Mouse (Mus musculus): ENCODE data around the gene Crhr1. TPM values are rescaled to one million over a fixed set of nuclear protein-coding genes. Genes with fewer than 3 reads are reported as not detected.

Crhr1 gene
- polyA plus RNA-seq, 1 experiment = 63.0 TPM

- no peak overlapping the region for H3K4me3 ChIP-seq (replicated peaks; ENCODE audit: insufficient read depth, low read depth, low read length)
- TF ChIP-seq CTCF (IDR thresholded peaks at IDR 0.05; ENCODE audit: borderline replicate concordance, insufficient read depth, low read depth, low read length) = no peak
- H3K27ac ChIP-seq (ENCODE audit: insufficient read depth, low read length) = no peak overlapping the region
- WGBS = 64% methylated on average over 8 of the region's 8 CpGs
- no peak for DNase-seq
- H3K27me3 ChIP-seq (ENCODE audit: control insufficient read depth, insufficient read depth, low read length) = no peaks in the 10 kb centered on the region
- no peaks in the 10 kb centered on the region; the same call in 1 of the 2 replicates for H3K4me1 ChIP-seq (ENCODE audit: control insufficient read depth, insufficient read depth, low read length)
These were observed 30.0 kb upstream of the Crhr1 start for GRCm38 (mm10) chr11:104102641-104103040.

DNA sequence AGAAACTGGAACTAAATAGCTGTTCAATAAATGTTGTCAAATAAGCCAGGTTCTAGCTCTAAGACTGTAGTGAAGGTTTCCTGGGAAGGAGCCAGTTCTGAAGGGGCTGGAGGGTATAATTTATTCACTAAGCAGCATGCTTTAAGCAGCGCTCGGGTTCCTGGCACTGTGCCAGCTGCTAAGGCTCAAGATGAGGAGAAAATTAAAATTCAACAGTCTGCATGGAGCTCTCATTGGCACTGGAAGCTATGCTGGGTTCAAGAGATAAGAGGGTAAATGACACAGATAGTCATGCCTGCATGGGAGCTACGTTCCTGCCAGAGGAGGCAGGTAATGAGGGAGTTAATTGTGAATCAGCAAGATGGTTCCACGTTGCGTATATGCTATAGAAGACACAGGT lies 26.3 kb upstream of the Crhr1 start:
- WGBS = 55% methylated on average over 5 of the region's 5 CpGs
- Histone ChIP-seq H3K27ac (ENCODE audit: insufficient read depth, low read length) (no peak overlapping the region), H3K27me3 (ENCODE audit: control insufficient read depth, insufficient read depth, low read length) (no peaks in the 10 kb centered on the region), H3K4me1 (ENCODE audit: control insufficient read depth, insufficient read depth, low read length) (peaks cover 7% of the 10 kb centered on the region), H3K4me3 (replicated peaks; ENCODE audit: insufficient read depth, low read depth, low read length) (no peak overlapping the region)
- no peak for TF ChIP-seq CTCF (IDR thresholded peaks at IDR 0.05; ENCODE audit: borderline replicate concordance, insufficient read depth, low read depth, low read length)
- TF ChIP-seq POLR2A (IDR thresholded peaks at IDR 0.05; ENCODE audit: borderline replicate concordance, insufficient read depth, low read length) = no peak
- DNase-seq = no peak

DNA sequence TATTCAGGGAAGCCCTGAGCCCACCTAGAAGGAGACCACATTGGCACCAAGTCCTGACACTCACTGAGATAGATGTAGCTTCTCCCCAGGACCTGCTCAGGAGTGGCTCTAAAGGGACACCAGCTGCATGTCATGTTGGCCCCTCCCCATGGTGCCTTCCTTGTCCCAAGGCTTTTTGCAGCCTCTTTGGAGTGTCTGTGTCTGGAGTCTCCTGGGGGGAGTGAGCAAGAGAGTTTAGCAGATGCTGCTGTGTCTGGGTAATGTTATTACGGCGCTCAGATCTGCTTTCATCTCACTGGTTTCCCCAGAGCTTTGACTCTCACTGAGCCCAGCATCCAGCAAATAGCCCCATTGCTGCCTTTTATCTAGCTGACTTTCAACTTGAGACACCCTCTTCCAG lies 25.7 kb upstream of the Crhr1 start:
- 71% methylated on average over 2 of the region's 2 CpGs for WGBS
- H3K27me3 ChIP-seq (ENCODE audit: control insufficient read depth, insufficient read depth, low read length) = no peaks in the 10 kb centered on the region
- no peak overlapping the region for H3K27ac ChIP-seq (ENCODE audit: insufficient read depth, low read length)
- no peak for TF ChIP-seq POLR2A (IDR thresholded peaks at IDR 0.05; ENCODE audit: borderline replicate concordance, insufficient read depth, low read length)
- no peak for TF ChIP-seq CTCF (IDR thresholded peaks at IDR 0.05; ENCODE audit: borderline replicate concordance, insufficient read depth, low read depth, low read length)
- no peak for DNase-seq
- H3K4me1 ChIP-seq (ENCODE audit: control insufficient read depth, insufficient read depth, low read length) = peaks cover 7% of the 10 kb centered on the region
- H3K4me3 ChIP-seq (replicated peaks; ENCODE audit: insufficient read depth, low read depth, low read length) = no peak overlapping the region

- DNase-seq = peak; percentile 68 to 75
- no peak overlapping the region for H3K27ac ChIP-seq (ENCODE audit: insufficient read depth, low read length)
- TF ChIP-seq POLR2A (IDR thresholded peaks at IDR 0.05; ENCODE audit: borderline replicate concordance, insufficient read depth, low read length) (no peak), CTCF (IDR thresholded peaks at IDR 0.05; ENCODE audit: borderline replicate concordance, insufficient read depth, low read depth, low read length) (no peak)
- no peak overlapping the region for H3K4me3 ChIP-seq (replicated peaks; ENCODE audit: insufficient read depth, low read depth, low read length)
- no peaks in the 10 kb centered on the region for H3K27me3 ChIP-seq (ENCODE audit: control insufficient read depth, insufficient read depth, low read length)
- peaks cover 7% of the 10 kb centered on the region for H3K4me1 ChIP-seq (ENCODE audit: control insufficient read depth, insufficient read depth, low read length)
- WGBS = 19% methylated on average over 1 of the region's 1 CpGs
These were observed 22.3 kb upstream of the Crhr1 start for GRCm38 (mm10) chr11:104110366-104110765.

DNA sequence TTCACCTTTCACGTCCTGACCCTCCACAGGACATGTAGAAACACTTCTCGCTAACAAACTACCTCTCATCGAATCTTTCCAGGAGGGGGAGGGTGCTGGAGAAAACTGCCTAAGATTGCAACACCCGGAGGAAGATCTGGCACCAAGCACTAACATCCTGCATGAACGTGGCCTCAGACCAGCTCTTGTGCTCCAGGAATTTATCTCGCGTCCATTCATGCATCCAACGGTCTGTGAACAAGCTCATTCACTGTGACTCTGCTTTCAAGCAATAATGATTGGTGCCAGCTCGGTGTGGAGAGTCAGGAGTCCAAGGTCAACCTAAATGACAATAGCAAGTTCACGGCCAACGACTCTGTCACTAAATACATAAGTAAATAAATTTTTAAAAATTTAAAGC lies 20.8 kb upstream of the Crhr1 start:
- no peak for DNase-seq
- Histone ChIP-seq H3K27me3 (ENCODE audit: control insufficient read depth, insufficient read depth, low read length) (no peaks in the 10 kb centered on the region), H3K4me3 (replicated peaks; ENCODE audit: insufficient read depth, low read depth, low read length) (no peak overlapping the region), H3K27ac (ENCODE audit: insufficient read depth, low read length) (no peak overlapping the region), H3K4me1 (ENCODE audit: control insufficient read depth, insufficient read depth, low read length) (peaks cover 7% of the 10 kb centered on the region)
- WGBS = 44% methylated on average over 11 of the region's 11 CpGs
- no peak for TF ChIP-seq CTCF (IDR thresholded peaks at IDR 0.05; ENCODE audit: borderline replicate concordance, insufficient read depth, low read depth, low read length)
- TF ChIP-seq POLR2A (IDR thresholded peaks at IDR 0.05; ENCODE audit: borderline replicate concordance, insufficient read depth, low read length) = no peak

- 84% methylated on average over 6 of the region's 6 CpGs for WGBS
These were observed 19.0 kb upstream of the Crhr1 start for GRCm38 (mm10) chr11:104113699-104114098.

DNA sequence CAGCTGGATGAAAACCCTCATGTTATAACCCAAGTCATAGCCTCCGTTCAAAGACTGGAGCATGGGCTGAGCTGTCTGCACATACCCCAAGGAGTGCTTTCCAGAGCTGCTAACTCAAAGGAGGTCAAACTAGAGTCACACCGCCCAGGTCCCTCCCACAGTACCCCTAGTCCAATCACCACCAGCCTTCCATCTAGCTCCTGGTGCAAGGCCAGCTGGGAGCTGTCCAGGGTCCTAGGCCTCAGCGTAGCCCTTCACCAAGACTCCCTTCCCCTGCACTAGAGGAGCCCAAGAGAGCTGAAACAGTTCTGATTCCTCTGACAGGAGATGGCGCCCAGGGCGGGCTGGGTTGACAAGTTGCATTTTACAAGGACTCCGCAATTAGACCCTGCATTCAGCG lies 18.0 kb upstream of the Crhr1 start:
- TF ChIP-seq POLR2A (IDR thresholded peaks at IDR 0.05; ENCODE audit: borderline replicate concordance, insufficient read depth, low read length) = no peak
- TF ChIP-seq CTCF (IDR thresholded peaks at IDR 0.05; ENCODE audit: borderline replicate concordance, insufficient read depth, low read depth, low read length) = no peak
- WGBS = 67% methylated on average over 7 of the region's 7 CpGs
- DNase-seq = peak; percentile 30 to 32
- peaks cover 7% of the 10 kb centered on the region for H3K4me1 ChIP-seq (ENCODE audit: control insufficient read depth, insufficient read depth, low read length)
- H3K27ac ChIP-seq (ENCODE audit: insufficient read depth, low read length) = no peak overlapping the region
- H3K27me3 ChIP-seq (ENCODE audit: control insufficient read depth, insufficient read depth, low read length) = no peaks in the 10 kb centered on the region
- H3K4me3 ChIP-seq (replicated peaks; ENCODE audit: insufficient read depth, low read depth, low read length) = no peak overlapping the region

More at GRCm38 (mm10) chr11:104113699-104114098, 19.0 kb upstream of the Crhr1 start:
- Histone ChIP-seq H3K4me3 (replicated peaks; ENCODE audit: insufficient read depth, low read depth, low read length) (no peak overlapping the region), H3K4me1 (ENCODE audit: control insufficient read depth, insufficient read depth, low read length) (peaks cover 7% of the 10 kb centered on the region), H3K27me3 (ENCODE audit: control insufficient read depth, insufficient read depth, low read length) (no peaks in the 10 kb centered on the region), H3K27ac (ENCODE audit: insufficient read depth, low read length) (no peak overlapping the region)
- TF ChIP-seq POLR2A (IDR thresholded peaks at IDR 0.05; ENCODE audit: borderline replicate concordance, insufficient read depth, low read length) = no peak
- TF ChIP-seq CTCF (IDR thresholded peaks at IDR 0.05; ENCODE audit: borderline replicate concordance, insufficient read depth, low read depth, low read length) = no peak
- DNase-seq = no peak

DNA sequence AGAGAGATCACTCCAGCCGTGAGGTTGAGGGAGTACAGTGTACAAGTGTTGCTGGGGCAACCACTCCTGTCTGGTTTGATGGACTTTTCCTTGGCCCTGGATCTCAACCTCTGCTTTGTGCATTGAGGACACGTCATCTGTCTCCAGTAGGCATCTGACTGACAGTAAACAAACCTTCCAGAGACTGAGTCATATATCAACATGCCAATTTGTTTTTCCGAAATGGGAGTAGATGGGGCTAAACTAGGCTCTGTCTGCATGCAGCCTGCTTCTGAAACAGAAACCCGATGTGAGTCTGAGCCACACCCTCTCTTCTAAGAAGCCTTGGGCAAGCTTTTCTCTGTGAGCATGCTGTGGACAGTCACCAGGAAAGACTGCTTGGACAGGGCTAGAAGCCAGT lies 14.3 kb upstream of the Crhr1 start:
- 63% methylated on average over 4 of the region's 4 CpGs for WGBS
- no peak overlapping the region for H3K27ac ChIP-seq (ENCODE audit: insufficient read depth, low read length)
- peaks cover 9% of the 10 kb centered on the region for H3K4me1 ChIP-seq (ENCODE audit: control insufficient read depth, insufficient read depth, low read length)
- no peak for TF ChIP-seq CTCF (IDR thresholded peaks at IDR 0.05; ENCODE audit: borderline replicate concordance, insufficient read depth, low read depth, low read length)
- no peak for TF ChIP-seq POLR2A (IDR thresholded peaks at IDR 0.05; ENCODE audit: borderline replicate concordance, insufficient read depth, low read length)
- H3K27me3 ChIP-seq (ENCODE audit: control insufficient read depth, insufficient read depth, low read length) = no peaks in the 10 kb centered on the region
- no peak for DNase-seq
- H3K4me3 ChIP-seq (replicated peaks; ENCODE audit: insufficient read depth, low read depth, low read length) = no peak overlapping the region

All from cerebellum, adult 2 months (tissue).